ENCODE assay signal across 8 mouse cellular contexts in genomic region chr12:80111131-80112070, GRCm38 (mm10). TPM values are rescaled to one million over a fixed set of nuclear protein-coding genes. Genes with fewer than 3 reads are reported as not detected.
A peak's percentile ranks its signal among the peaks of the same experiment; 100 is the strongest.
DNase-seq lines count a peak whose midpoint lies in the region; ATAC-seq and TF ChIP-seq lines count a peak whose summit lies in the region.

No protein-coding gene starts in this region.

- peak overlapping the region; percentile 53 for H3ac ChIP-seq in C2C12 (ENCODE audit: control insufficient read depth, insufficient read length, low read depth)

- H3K4me3 ChIP-seq in C2C12 (ENCODE audit: insufficient read depth, poor library complexity, severe bottlenecking) = peak overlapping the region; percentile 71
- H3K4me3 ChIP-seq in forebrain, embryonic 15.5 days = peak overlapping the region; percentile 86
- peak overlapping the region; percentile 99 for H3K4me3 ChIP-seq in intestine, embryonic 14.5 days (ENCODE audit: low read depth, low read length)
- H3K4me3 ChIP-seq in liver, embryonic 15.5 days (replicated peaks) = peak overlapping the region; percentile 82
- peak overlapping the region; percentile 68 for H3K4me3 ChIP-seq in neural tube, embryonic 15.5 days (replicated peaks)

- peaks cover 21% of the 10 kb centered on the region for H3K36me3 ChIP-seq in C2C12 (ENCODE audit: control insufficient read depth, insufficient read depth)
- no peaks in the 10 kb centered on the region for H3K36me3 ChIP-seq in forebrain, embryonic 15.5 days
- H3K36me3 ChIP-seq in intestine, embryonic 14.5 days (ENCODE audit: control insufficient read depth, insufficient read depth, low read length) = peaks cover 43% of the 10 kb centered on the region
- peaks cover 32% of the 10 kb centered on the region for H3K36me3 ChIP-seq in liver, embryonic 15.5 days (replicated peaks)
- no peaks in the 10 kb centered on the region for H3K36me3 ChIP-seq in neural tube, embryonic 15.5 days

- ATAC-seq in forebrain, embryonic 15.5 days (replicated peaks) = no peak
- ATAC-seq in intestine, embryonic 14.5 days (replicated peaks; ENCODE audit: low FRiP score, low TSS enrichment, low read depth) = no peak
- ATAC-seq in liver, embryonic 15.5 days (ENCODE audit: insufficient read depth) = no peak
- ATAC-seq in neural tube, embryonic 15.5 days (ENCODE audit: low FRiP score) = no peak
- ATAC-seq in granulocyte monocyte progenitor cell, adult 5-6 weeks (replicated peaks; ENCODE audit: poor library complexity, severe bottlenecking) = no peak

- no peaks in the 10 kb centered on the region for H3K9me3 ChIP-seq in forebrain, embryonic 15.5 days
- no peaks in the 10 kb centered on the region for H3K9me3 ChIP-seq in intestine, embryonic 14.5 days (ENCODE audit: control insufficient read depth, low read length)
- no peaks in the 10 kb centered on the region for H3K9me3 ChIP-seq in liver, embryonic 15.5 days (replicated peaks)
- no peaks in the 10 kb centered on the region for H3K9me3 ChIP-seq in neural tube, embryonic 15.5 days (replicated peaks)

- TF ChIP-seq CTCF in C2C12 (IDR thresholded peaks at IDR 0.05; ENCODE audit: control insufficient read depth, insufficient read depth, insufficient read length) = no peak

- under 1% methylated on average over 29 of the region's 29 CpGs for WGBS in forebrain, embryonic 15.5 days
- WGBS in intestine, embryonic 14.5 days = under 1% methylated on average over 29 of the region's 29 CpGs
- under 1% methylated on average over 29 of the region's 29 CpGs for WGBS in liver, embryonic 15.5 days (ENCODE audit: insufficient replicate concordance)
- WGBS in neural tube, embryonic 15.5 days = under 1% methylated on average over 29 of the region's 29 CpGs

- peaks cover 24% of the 10 kb centered on the region for H3K79me3 ChIP-seq in C2C12 (ENCODE audit: low read depth)

- peak; percentile 50 for DNase-seq in T-cell, adult 2 months (ENCODE audit: low spot score)
- DNase-seq in intestine, embryonic 14.5 days (ENCODE audit: low spot score) = peak; percentile 84
- DNase-seq in layer of hippocampus, postnatal 36 days = no peak

- peak overlapping the region; percentile 82 for H3K4me2 ChIP-seq in forebrain, embryonic 15.5 days (replicated peaks)
- peak overlapping the region; percentile 76 for H3K4me2 ChIP-seq in intestine, embryonic 14.5 days (ENCODE audit: low read length)
- peak overlapping the region; percentile 98 for H3K4me2 ChIP-seq in liver, embryonic 15.5 days
- H3K4me2 ChIP-seq in neural tube, embryonic 15.5 days = peak overlapping the region; percentile 91

- H3K27ac ChIP-seq in forebrain, embryonic 15.5 days (replicated peaks) = peak overlapping the region; percentile 73
- H3K27ac ChIP-seq in intestine, embryonic 14.5 days (ENCODE audit: low read depth) = peak overlapping the region; percentile 99
- peak overlapping the region; percentile 98 for H3K27ac ChIP-seq in liver, embryonic 15.5 days (replicated peaks)
- peak overlapping the region; percentile 77 for H3K27ac ChIP-seq in neural tube, embryonic 15.5 days (replicated peaks)

- peaks cover 59% of the 10 kb centered on the region for H3K4me1 ChIP-seq in forebrain, embryonic 15.5 days
- H3K4me1 ChIP-seq in intestine, embryonic 14.5 days (replicated peaks; ENCODE audit: control insufficient read depth, insufficient read depth, low read length) = peaks cover 4% of the 10 kb centered on the region; the same call in 1 of the 2 replicates
- peaks cover 61% of the 10 kb centered on the region for H3K4me1 ChIP-seq in liver, embryonic 15.5 days (replicated peaks)
- peaks cover 37% of the 10 kb centered on the region for H3K4me1 ChIP-seq in neural tube, embryonic 15.5 days

- no peaks in the 10 kb centered on the region for H3K27me3 ChIP-seq in C2C12 (ENCODE audit: control insufficient read depth, insufficient read depth, insufficient read length)
- H3K27me3 ChIP-seq in forebrain, embryonic 15.5 days = peaks cover 10% of the 10 kb centered on the region; the same call in 1 of the 2 replicates
- no peaks in the 10 kb centered on the region for H3K27me3 ChIP-seq in intestine, embryonic 14.5 days (replicated peaks; ENCODE audit: control insufficient read depth, insufficient read depth, low read length)
- H3K27me3 ChIP-seq in liver, embryonic 15.5 days = no peaks in the 10 kb centered on the region
- H3K27me3 ChIP-seq in neural tube, embryonic 15.5 days (replicated peaks) = peaks cover 13% of the 10 kb centered on the region

- H3K79me2 ChIP-seq in C2C12 (ENCODE audit: control insufficient read depth, insufficient read depth) = peaks cover 34% of the 10 kb centered on the region

- H3K9ac ChIP-seq in forebrain, embryonic 15.5 days (replicated peaks) = peak overlapping the region; percentile 57
- peak overlapping the region; percentile 98 for H3K9ac ChIP-seq in intestine, embryonic 14.5 days (ENCODE audit: low read length)
- H3K9ac ChIP-seq in liver, embryonic 15.5 days = peak overlapping the region; percentile 88
- peak overlapping the region; percentile 57 for H3K9ac ChIP-seq in neural tube, embryonic 15.5 days (replicated peaks)

TF ChIP-seq in C2C12, 6 proteins besides CTCF, POLR2A, EP300 and RAD21:
- TF ChIP-seq USF1 (IDR thresholded peaks at IDR 0.05; ENCODE audit: low read depth) (no peak), FOSL1 (IDR thresholded peaks at IDR 0.05; ENCODE audit: insufficient read depth, low read length, poor library complexity, severe bottlenecking) (no peak), CEBPB (IDR thresholded peaks at IDR 0.05; ENCODE audit: low read depth) (no peak), MYOG (IDR thresholded peaks at IDR 0.05; ENCODE audit: control insufficient read depth, extremely low read depth, insufficient read length) (no peak), MAX (IDR thresholded peaks at IDR 0.05) (no peak), MYOD1 (IDR thresholded peaks at IDR 0.05; ENCODE audit: control insufficient read depth, insufficient read length, low read depth) (no peak)

RNA-seq across cellular contexts. Expression of gene Zfp36l1, which starts 1.4 kb away (rescaled TPM):
- polyA plus RNA-seq in C2C12 (2012; fragmentation: generic; extraction: Trizol) = 4.7 TPM
- 28.2 and 35.3 TPM in 2 replicates for polyA plus RNA-seq in forebrain, embryonic 15.5 days (2015; fragmentation: Nextera tagmentation; extraction: Ambion mirVana)
- polyA plus RNA-seq in intestine, embryonic 14.5 days (2014; fragmentation: Nextera tagmentation; extraction: Ambion mirVana) = 159 and 165 TPM in 2 replicates
- 23.7 and 24.5 TPM in 2 replicates for polyA plus RNA-seq in liver, embryonic 15.5 days (2015; fragmentation: Nextera tagmentation; extraction: Ambion mirVana)
- 33.6 and 54.3 TPM in 2 replicates for polyA plus RNA-seq in neural tube, embryonic 15.5 days (2015; fragmentation: Nextera tagmentation; extraction: Ambion mirVana)
- 10 to 100 TPM; 32.1 to 39.1 TPM for total RNA-seq in layer of hippocampus, postnatal 36 days (2021)
- total RNA-seq in granulocyte monocyte progenitor cell, adult 5-6 weeks (2014; fragmentation: Nextera tagmentation) = 1.9 and 8.5 TPM in 2 replicates
- 0.36 and 0.56 TPM in 2 replicates for total RNA-seq in granulocyte monocyte progenitor cell, adult 5-6 weeks (2017)

Comparison
In these comparisons a context has a peak if more than half of its experiments do, and no peak if none do; other contexts are left out.
1. DNase-seq: peak in T-cell, adult 2 months (single experiment) and intestine, embryonic 14.5 days (single experiment); none in layer of hippocampus, postnatal 36 days (0 of 2).
2. Peak in every context shown above with its lines, with median percentiles within 50 percentile points of each other: H3K4me3 ChIP-seq, H3K27ac ChIP-seq, H3K4me2 ChIP-seq and H3K9ac ChIP-seq.